Mouse (Mus musculus): ENCODE data around the gene Ak4.

GRCm38 (mm10) chr4:101372283-101372682 is 46.8 kb upstream of the Ak4 start:
- TF ChIP-seq CTCF (IDR thresholded peaks at IDR 0.05): no peak
- TF ChIP-seq EP300 (IDR thresholded peaks at IDR 0.05): no peak
